Mouse (Mus musculus) thymus, postnatal 14 days (tissue): ENCODE data around the gene Has1.
A peak's percentile ranks its signal among the peaks of the same experiment; 100 is the strongest.

Source experiments
- DNase-seq: peaks from one replicate; pipeline ENCODE4 v3.0.0; 2021

The Has1 gene

DNA sequence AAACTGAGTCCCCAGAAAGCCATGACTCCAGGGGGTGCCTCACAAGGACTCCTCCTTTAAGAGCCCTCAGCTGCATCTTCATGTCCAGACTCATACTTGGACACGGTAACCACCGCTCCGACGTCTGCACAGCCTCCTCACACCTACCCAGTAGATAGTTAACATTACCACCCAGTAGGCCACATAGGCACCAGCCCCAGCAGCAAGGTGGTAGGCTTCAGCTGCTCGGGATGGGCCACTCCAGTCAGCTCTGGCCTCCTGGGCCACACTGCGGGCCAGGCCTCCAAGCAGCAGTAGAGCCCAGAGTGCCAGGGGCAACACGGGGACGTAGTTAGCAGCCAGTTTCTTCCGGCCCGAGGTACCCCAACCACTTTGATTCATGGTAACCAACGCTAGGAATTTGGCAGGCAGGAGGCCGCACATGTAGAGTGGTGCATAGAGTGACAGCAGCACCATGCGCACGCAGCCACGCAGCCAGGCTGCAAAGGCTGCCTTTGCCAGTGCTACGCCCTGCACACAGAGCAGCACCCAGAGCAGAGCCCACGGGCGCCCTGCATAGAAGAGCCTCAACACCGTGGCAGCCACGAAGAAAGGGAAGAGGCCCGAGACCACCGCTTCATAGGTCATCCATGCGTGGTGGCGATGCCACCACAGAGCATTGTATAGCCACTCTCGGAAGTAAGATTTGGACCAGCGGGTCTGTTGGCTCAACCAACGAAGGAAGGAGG is 11.3 kb downstream of the Has1 start:
- DNase-seq = no peak

DNA sequence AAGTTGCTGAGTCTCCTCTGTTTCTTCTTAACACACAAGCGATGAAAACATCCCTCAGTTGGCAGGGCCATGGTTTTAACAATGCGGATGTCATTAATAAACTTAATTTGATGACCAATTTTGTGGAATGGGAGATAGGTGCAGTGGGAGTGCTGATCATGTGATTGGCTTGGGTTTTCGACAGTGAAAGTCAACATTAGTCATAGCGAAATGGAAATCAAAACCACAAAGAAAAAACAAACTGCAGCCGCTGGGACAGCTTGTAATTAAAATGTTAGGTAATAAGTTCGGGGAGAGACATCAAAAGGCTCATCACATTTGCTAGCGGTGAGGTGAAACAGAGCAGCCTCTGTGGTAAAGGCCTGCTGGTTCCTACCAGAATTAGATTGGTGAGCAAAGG is 14.2 kb downstream of the Has1 start:
- DNase-seq = no peak

- no peak for DNase-seq
Observed at GRCm38 (mm10) chr17:17839276-17839675, 15.7 kb downstream of the Has1 start.

GRCm38 (mm10) chr17:17837919-17838701 is 16.9 kb downstream of the Has1 start:
- peak; percentile 96 for DNase-seq

GRCm38 (mm10) chr17:17837426-17837825 is 17.6 kb downstream of the Has1 start:
- DNase-seq = peak; percentile 24

GRCm38 (mm10) chr17:17836101-17836500 is 18.9 kb downstream of the Has1 start:
- no peak for DNase-seq

- no peak for DNase-seq
Observed at GRCm38 (mm10) chr17:17834896-17835295, 20.1 kb downstream of the Has1 start.

DNA sequence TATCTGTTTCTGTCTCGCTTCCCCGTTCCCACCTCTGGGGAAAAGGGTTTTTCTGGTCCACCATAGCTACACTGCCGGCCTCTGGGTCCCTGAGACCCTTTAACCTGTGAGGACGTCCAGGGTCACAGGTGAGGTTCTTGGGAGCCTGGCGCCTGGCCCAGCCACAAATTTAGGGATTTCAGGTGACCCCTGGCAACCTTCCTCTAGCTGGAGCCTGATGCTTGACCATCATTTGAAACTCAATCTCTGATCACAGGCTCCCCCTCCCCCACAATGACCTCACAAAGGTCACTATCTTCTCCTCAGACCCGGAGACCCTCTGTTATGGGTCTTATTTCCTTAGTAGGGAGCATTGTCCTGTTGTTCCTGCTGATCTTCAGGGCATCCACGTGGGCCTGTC is 24.3 kb downstream of the Has1 start:
- no peak for DNase-seq

DNA sequence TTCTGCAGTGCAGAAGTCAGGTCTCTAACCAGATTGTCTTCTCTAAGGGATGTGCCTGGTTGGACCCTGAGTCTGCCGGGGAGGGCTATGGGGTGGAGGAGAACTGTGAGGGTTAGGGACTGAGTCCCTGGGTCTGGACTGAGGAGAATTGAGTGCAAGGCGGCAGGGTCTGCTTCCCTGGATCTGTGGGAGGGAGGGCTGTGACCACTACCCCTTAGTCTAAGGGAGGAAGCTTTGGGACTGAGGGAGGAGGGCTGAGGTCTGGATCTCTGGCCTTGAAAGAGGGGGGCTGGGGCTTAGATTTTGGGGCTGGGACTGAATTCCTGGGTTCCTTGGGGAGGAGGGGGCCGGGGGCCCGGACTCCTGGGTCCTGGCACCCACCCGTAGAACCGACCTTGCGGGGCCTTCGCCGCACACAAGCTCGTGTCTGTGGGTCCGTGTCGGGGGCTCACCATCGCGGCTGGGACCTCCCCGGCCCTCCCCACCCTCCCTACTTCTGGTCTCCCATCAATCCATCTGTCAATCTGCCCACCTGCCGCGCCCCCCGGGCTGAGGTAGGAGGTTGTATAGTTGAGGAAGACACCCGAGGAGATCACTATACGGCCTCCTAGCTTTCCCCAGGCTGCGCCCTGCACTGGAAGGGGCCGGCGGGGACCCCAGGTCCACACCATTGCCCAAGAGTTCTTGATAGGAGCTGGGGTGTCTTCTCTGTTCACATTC is 25.0 kb downstream of the Has1 start:
- DNase-seq = no peak

GRCm38 (mm10) chr17:17829052-17829785 is 25.8 kb downstream of the Has1 start:
- DNase-seq = no peak

- no peak for DNase-seq
Observed at GRCm38 (mm10) chr17:17828191-17828981, 26.6 kb downstream of the Has1 start.

DNA sequence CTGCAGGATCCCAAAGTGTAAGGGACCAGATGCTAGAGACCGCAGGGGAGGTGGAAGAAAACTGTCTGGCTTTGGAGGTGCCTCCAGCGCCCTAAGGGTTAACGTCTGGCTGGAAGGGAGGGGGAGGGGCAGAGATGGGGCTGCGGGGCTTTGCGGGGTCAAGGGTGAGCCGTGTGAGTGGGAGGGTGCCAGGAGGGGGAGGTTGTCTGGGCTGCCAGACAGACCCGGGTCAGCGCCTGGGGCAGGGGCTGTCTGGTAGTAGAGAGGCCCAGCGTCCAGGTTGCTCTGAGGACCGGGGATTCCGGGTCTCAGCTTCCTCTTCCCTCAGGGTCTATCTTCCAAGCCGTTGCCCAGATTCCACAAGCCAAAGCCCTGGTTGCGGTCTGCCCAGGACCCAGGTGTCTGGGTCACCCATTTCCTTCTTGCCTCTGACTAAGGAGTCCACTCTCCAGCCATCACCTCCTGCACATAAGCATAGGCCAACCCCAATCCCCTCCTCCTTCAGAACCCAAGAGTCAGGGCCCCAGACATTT is 27.3 kb downstream of the Has1 start:
- DNase-seq = no peak

DNA sequence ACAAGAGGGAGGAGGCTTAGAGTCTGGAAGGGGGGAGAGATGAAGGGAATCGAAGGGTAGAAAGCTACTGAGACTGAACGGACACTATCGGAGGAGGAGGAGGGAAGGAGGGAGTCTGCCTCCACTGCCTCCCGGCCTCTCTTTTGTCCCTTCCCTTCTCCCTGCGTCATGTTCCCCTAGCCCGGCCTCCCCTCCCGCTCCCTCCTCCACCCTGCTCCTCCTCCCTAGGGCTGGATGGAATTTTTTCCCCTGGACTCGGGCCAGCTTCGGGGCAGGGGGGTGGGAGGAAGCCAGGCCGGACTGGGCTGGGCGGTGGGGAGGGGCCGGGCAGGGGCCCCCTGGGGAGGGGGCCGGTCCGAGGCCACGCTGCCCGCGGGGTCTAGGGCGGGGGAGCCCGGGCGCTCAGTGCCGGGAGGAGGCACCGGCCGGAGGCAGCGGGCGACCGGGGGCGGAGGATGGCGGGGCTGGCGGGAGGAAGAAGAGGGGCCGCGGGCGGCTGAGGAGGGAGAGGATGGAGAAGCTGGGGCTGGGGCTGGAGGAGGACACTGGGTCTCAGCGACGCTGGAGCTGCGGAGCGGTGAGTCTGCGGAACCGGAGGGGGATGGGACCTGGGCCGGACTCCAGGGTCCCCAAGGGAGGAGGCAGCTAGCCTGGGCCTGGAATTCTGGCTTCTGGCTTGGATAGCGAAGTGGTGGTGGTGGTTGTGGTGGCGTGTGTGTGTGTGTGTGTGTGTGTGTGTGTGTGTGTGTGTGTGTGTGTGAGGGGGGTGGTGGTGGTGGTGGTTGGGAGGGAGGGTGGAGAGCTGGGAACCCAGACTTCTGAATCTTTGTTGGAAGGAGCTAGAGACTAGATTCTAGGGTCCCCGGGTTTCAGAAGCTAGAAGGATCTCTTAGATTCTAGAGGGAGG is 28.0 kb downstream of the Has1 start, which contains the start of gene Spaca6:
Gene Spaca6 (plus strand): TSS at position 408 of the 907 bp plus-strand sequence.
- no peak for DNase-seq

DNA sequence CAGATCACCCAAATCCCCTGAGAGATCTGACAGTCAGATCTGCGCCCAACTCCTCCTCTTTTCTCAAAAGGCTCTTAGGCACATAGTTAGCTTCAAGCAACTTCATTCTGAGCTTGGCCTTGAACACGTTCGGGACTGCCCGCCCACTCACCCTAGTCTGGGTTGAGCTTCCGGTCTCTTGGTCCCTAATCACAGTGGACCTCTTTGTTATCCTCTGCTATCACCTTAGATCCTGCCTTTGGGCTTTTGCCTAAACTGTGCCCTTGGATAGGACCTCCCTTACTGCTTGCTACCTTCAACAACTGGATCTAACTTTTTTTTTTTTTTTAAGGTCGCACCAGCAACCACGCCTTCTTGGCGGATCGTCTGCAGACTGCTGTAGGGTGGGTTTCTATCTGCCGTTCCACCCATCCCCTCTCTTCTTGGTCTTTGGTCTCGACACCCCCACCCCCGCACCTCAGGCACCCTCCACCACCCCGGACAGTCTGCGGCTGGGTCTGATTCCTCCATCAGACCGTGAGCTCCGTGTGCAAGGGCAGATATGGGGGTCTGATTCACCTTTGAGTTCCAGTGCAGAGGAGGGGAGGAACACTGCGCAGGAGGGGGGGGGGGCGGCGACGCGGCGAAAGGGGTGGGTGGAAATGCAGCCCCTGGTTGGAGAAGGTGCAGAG is 28.9 kb downstream of the Has1 start:
- no peak for DNase-seq

DNA sequence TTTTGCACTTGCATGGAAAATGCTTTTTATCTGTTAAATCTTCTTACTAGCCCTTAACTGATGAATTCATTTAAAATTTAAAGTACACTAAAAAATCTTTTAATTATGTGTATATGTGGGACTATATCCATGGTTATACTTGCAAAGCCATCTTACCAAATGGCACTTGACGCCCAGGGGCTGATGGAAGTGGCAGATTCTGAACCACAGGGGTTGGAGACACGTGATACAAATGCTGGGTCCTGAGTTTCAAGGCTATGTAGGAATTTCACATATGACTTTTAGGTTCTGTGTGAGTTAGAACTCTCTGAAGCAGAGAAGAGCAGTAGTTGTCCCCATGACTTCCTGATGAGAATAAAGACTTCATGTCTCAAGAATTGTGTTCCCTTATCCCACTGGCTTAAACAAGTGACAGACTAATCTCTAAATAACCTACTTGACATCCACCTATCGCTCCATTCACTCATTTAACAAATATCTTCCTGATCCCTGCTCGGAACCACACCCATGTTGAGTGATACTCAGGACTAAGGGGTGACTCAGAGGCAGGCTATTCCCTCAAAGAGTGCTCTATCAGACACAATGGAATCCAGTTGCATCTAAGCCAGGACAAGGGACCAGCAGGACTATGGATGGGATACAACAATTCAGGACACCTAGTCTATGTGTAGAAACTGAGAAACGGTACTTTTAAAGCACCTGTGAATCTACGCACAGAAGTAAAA is 31.2 kb downstream of the Has1 start:
- no peak for DNase-seq

GRCm38 (mm10) chr17:17795527-17795926 is 59.5 kb downstream of the Has1 start:
- DNase-seq = no peak
